Mouse (Mus musculus) adrenal gland, postnatal 25 days (tissue): ENCODE results near the gene Cela3b. TPM values are rescaled to one million over a fixed set of nuclear protein-coding genes. Genes with fewer than 3 reads are reported as not detected.

Experiments used
- DNase-seq: peaks from one replicate; pipeline ENCODE4 v3.0.0; 2021; ENCODE audit warnings: mixed read lengths
- total RNA-seq: library from RNA; stranded (reverse); gene quantifications from 2 replicates; pipeline ENCODE4 v1.2.3, GENCODE M21; 2021

Gene Cela3b
- total RNA-seq, 1 experiment from 2014 or later = not detected

GRCm38 (mm10) chr4:137371596-137372523 is 58.5 kb downstream of the Cela3b start:
- no peak for DNase-seq

Other genes with a start within 250 kb of the Cela3b start
- gene Wnt4, start 153.1 kb downstream of the Cela3b start, total RNA-seq = 84.6 and 96.5 TPM in 2 replicates
- 429 and 434 TPM in 2 replicates for gene Cdc42, start 72.8 kb downstream of the Cela3b start, total RNA-seq
- gene Cela3a, start 20.7 kb downstream of the Cela3b start, total RNA-seq = not detected in 2 replicates
- not detected in 2 replicates for gene 1700013G24Rik, start 22.7 kb upstream of the Cela3b start, total RNA-seq
- 177 and 197 TPM in 2 replicates for gene Hspg2, start 38.2 kb upstream of the Cela3b start, total RNA-seq
- not detected in 2 replicates for gene Ldlrad2, start 144.0 kb upstream of the Cela3b start, total RNA-seq
- gene Usp48, start 163.2 kb upstream of the Cela3b start, total RNA-seq = 130 and 144 TPM in 2 replicates
- gene Rap1gap, start 234.2 kb upstream of the Cela3b start, total RNA-seq = 97.3 and 130 TPM in 2 replicates